Mouse (Mus musculus) central nervous system, embryonic 18 days (tissue): ENCODE data around the gene Myo5c. TPM values are rescaled to one million over a fixed set of nuclear protein-coding genes. Genes with fewer than 3 reads are reported as not detected.

Experiments used
- polyA plus RNA-seq: library from polyadenylated mRNA; depleted of rRNA; stranded (reverse); fragments of >200 nt; gene quantifications from 2 replicates; pipeline ENCODE4 v1.2.3, GENCODE M21; 2012; rRNA removed

The Myo5c gene
- 0.34 and 0.57 TPM in 2 replicates for polyA plus RNA-seq

GRCm38 (mm10) chr9:75231841-75232746 is at the start of gene Myo5c:
Myo5c (plus strand) TSS chr9:75232020.

DNA sequence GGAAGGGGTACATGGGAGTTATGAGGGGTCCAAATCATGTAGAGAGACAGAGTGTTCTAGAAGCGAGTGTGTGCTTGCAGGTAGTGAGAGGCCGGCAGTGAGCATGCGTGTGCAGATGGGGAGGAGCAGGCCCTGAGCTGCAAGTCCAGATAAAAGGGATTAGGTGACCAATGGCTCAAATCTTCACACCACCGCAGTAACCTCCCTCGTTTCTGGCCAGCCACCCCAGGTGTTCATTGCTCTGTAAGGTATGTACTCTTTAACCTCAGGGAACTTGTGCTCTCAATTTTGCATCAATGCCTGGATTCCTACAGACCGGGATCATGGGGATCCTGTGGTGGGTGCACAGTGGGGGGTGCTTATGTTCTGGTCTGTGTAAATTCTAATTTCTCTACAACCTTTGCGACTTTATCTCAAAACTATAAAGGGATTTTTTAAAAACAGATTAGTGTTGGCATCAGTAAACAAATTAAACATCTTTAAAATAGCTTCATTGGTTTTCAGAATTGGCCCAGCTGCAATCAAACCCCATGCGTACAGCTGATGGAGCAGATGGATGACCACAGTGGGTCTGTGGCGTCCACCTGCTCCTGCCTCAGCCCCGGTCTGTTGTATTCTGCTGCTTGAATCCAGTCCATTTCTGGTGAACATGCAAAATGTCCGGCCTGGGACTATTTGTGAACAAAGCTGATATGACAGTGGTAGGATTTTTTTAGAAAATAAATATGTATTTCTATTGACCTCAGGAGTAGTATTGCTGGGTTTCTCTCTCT is 74.5 kb downstream of the Myo5c start, which contains the start of gene Gnb5:
Gene Gnb5, plus strand, starts transcription at position 163 of the 773 bp plus-strand sequence.

GRCm38 (mm10) chr9:75347458-75347857 is 115.6 kb downstream of the Myo5c start, which contains the start of gene Bcl2l10:
Bcl2l10 (plus strand) TSS chr9:75347758.

Other genes with a start within 250 kb of the Myo5c start
- gene Arpp19, start 194.4 kb upstream of the Myo5c start, polyA plus RNA-seq = 85.2 and 87.3 TPM in 2 replicates
- gene Myo5a, start 161.0 kb upstream of the Myo5c start, polyA plus RNA-seq = 56.5 and 56.7 TPM in 2 replicates
- gene Gnb5, start 74.3 kb downstream of the Myo5c start, polyA plus RNA-seq = 75.8 and 79.3 TPM in 2 replicates
- 0.04 TPM in 1 of 2 replicates, not detected in the other for gene Bcl2l10, start 115.7 kb downstream of the Myo5c start, polyA plus RNA-seq
- 62.7 and 62.8 TPM in 2 replicates for gene Mapk6, start 178.0 kb downstream of the Myo5c start, polyA plus RNA-seq
- 17.1 and 17.8 TPM in 2 replicates for gene Leo1, start 209.5 kb downstream of the Myo5c start, polyA plus RNA-seq